Mouse (Mus musculus): ENCODE results near the gene Sirt7.

DNA sequence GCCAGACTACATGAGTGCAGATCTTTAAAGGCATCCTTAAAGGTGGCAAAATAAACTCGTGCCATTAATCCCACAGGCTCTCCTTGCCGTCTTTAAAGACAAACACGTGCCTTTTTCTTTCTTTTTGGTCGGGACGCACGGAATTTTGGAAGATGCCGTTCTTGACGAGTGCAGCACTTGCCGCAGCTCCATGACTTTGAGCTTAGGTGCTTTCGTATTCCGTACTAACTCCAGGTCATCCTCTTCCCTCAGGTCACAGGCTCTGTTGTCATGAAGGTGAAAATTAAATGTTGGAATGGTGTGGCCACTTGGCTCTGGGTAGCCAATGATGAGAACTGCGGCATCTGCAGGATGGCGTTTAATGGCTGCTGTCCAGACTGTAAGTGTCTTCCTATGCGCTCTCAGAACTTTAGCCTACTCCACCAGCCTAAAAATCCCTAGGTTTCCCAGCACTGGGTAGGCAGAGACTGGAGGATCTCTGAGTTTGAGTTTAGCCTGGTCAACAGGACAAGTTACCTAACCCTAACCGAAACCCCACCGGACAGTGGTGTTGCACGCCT, 26.0 kb downstream of the Sirt7 start:
- TF ChIP-seq POLR2A (IDR thresholded peaks at IDR 0.05; ENCODE audit: extremely low read depth, insufficient read depth, low read length) (no peak), CTCF (IDR thresholded peaks at IDR 0.05; ENCODE audit: extremely low read depth, insufficient read depth, low read length) (no peak)

All from cortical plate, adult 2 months (tissue).